Mouse (Mus musculus) testis, postnatal 14 days (tissue): Measurements from ENCODE around the gene 6430550D23Rik.

Experiments
- DNase-seq: peaks from one replicate; pipeline ENCODE4 v3.0.0; 2021; ENCODE audit warnings: low spot score

Gene 6430550D23Rik

GRCm38 (mm10) chr2:156007888-156008532 is at the start of gene 6430550D23Rik, which contains the start of gene Ergic3:
TSS of gene 6430550D23Rik (minus strand) at chr2:156007977.
TSS of gene Ergic3 (plus strand) at chr2:156008045.
- DNase-seq: peak; percentile 99

- DNase-seq: no peak
These were observed 45.0 kb upstream of the 6430550D23Rik start, which contains the start of gene Fer1l4 for GRCm38 (mm10) chr2:156052816-156053215. TSS of gene Fer1l4 (minus strand) at chr2:156052947.

DNA sequence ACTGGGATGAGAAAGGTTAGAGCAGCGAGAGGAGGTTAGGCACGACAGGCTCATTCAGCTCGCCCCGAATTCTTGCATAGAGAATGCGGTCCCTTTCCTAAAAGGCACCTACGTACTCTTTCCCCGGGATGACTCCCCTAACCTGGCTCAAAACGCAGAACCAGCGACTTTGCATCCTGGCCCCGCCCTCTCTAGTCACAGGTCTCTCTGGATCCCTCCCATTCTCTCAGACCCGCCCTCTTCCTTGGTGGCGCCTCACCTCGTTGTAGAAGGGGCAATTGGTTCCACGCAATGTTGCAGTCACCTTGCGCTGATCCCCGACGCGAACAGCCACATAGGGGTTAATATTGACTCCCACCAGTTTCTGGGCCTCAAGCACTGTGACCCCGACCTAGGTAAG is 40.2 kb upstream of the 6430550D23Rik start:
- no peak for DNase-seq

DNA sequence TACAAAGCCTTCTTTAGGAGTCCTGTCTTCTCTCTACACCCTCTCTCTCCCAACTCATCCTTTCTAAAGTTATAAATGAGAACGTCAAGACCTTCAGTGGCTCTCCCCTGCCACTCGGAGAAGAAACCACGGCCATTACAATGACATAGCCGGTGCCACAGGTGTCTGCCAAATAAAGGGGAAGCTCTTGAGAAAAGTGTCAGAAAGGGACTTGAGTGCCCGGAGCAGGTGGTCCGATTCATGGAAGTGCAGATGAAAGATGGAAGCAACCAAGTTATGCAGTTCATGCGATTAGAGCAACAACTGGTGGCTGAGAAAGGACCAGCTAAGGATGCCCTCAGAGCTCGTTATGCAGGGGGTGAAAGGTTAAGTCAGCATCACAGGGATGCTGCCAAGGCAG is 35.1 kb upstream of the 6430550D23Rik start:
- DNase-seq: no peak

- no peak for DNase-seq
These were observed 31.6 kb upstream of the 6430550D23Rik start for GRCm38 (mm10) chr2:156039390-156039789.

DNA sequence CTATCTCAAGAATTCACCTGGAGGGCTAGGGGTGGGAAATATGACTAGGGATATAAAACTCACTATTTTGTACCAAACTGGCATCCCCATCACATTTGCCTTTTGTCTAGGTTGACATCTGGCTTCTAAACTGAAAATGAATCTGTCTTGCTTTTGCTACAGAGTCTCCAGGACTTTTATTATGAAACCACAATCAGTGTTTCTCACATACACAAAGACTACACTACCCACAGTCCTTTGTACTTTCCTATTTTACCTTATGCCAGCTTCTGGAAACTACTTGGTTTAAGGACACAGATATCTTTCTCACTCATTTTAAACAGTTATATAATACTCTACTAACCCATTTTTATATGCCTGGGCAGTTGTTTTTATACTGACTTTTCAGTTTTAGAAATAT is 17.7 kb upstream of the 6430550D23Rik start:
- no peak for DNase-seq

GRCm38 (mm10) chr2:156021765-156022164 is 14.0 kb upstream of the 6430550D23Rik start:
- no peak for DNase-seq

DNA sequence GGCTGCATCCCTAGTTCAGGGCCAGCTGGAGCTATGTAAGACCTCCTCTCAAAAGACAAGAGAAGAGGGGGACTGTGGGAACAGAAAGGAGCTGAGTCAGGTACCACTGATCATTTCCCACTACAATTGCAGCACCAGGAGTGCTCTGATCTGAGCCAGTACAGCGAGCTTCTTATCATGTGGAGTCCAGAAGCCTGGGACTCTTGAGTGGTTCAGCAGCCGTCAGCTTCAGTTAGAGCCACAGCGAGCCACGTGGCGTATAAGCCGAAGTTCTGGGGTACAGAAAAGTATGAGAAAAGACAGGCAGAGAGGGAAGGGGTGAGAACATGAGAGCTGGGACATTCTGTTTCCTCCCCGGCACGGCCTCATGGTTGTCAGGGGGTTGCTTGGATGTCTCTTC is 13.4 kb upstream of the 6430550D23Rik start:
- DNase-seq: no peak

GRCm38 (mm10) chr2:156018106-156018505 is 10.3 kb upstream of the 6430550D23Rik start:
- no peak for DNase-seq

- DNase-seq: no peak
These were observed 2.4 kb downstream of the 6430550D23Rik start for GRCm38 (mm10) chr2:156005393-156005792.

GRCm38 (mm10) chr2:155991863-155992321 is 15.9 kb downstream of the 6430550D23Rik start:
- DNase-seq: no peak

- DNase-seq: peak; percentile 31
These were observed 16.6 kb downstream of the 6430550D23Rik start for GRCm38 (mm10) chr2:155991151-155991550.

- no peak for DNase-seq
These were observed 18.7 kb downstream of the 6430550D23Rik start for GRCm38 (mm10) chr2:155989085-155989484.

DNA sequence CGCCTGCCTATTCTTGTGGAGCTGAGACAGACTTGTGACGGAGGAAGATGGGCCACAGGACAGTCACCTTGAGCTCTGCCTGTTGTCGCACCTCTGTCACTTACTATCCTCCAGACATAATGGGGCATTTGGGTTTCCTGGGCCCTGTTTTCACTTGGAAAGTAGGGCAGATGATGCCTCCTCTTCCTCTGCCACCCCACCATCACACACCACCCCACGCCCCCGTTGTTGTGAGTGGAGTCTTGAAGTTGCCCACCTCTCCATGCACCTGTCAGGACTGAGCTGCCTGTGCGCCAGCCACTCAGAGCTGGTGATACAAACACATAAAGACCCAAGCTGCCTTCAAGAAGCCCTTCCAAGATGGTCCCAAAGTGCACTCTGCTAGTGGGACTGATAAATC is 20.6 kb downstream of the 6430550D23Rik start:
- DNase-seq: no peak

- no peak for DNase-seq
These were observed 22.0 kb downstream of the 6430550D23Rik start for GRCm38 (mm10) chr2:155985776-155986175.

DNA sequence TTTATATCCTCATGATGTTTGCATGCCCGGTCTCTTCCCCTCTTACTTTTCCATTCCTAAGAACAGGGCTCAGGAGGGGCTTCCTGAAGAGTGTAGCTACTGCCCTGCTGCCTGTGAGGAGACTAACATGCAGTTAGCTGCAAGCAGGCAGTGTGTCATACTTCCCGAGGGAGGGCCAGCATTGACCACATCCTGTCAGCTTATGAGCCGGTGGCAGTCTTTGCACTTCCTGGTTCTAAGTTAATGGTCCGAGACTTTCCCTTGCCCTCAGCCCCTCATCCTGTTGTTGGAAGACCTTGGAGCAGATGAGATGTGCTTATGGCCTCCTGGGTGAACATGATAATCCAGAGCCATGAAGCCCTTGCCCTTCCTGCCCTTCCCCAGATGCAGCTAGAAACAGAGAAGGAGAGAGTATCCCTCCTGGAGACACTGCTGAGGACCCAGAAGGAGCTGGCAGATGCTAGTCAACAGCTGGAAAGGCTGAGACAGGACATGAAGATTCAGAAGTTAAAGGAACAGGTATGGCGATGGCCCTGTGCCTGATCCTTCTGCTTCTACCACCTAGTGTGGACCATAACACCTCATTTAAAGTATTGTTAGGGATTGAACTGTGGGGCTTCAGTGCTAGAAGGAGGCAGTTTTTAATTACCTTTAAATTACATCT is 28.3 kb downstream of the 6430550D23Rik start:
- DNase-seq: no peak

- no peak for DNase-seq
These were observed 33.6 kb downstream of the 6430550D23Rik start for GRCm38 (mm10) chr2:155974087-155974731.

DNA sequence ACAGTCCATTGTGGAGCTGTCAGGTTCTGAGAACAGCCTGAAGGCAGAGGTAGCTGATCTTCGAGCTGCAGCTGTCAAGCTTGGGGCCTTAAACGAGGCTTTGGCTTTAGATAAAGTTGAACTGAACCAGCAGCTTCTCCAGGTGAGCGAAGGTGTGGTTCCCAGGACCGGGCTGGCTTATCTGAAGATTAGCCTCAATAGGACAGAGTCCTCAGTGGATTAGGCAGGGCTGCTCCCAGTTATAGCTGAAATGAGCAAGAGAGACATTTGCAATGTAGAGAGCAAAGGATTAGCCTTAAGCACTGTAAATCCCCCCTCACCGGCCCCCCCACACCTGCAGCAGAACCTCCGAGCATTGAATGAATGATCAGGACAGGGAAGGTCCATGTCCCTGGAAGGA is 34.4 kb downstream of the 6430550D23Rik start:
- DNase-seq: no peak

DNA sequence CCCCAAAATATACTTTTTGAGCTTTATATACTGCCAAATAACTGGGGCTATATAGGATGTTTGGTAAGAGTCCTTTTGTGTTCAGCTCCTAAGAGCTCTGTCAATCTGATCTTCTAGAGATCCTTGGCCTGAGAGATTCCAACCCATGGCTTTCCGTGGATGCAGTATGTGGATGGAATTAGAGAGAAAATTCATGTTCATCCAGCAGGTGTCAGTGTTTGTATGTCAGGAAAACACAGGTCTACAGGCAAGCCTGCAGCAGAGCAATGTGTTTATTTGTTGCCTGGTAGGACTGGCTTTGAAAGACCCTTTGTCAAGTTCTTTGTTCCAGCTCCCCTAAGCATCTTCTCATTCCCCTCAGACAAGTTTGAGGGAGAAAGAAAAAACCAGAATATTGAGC is 44.8 kb downstream of the 6430550D23Rik start:
- DNase-seq: no peak

DNA sequence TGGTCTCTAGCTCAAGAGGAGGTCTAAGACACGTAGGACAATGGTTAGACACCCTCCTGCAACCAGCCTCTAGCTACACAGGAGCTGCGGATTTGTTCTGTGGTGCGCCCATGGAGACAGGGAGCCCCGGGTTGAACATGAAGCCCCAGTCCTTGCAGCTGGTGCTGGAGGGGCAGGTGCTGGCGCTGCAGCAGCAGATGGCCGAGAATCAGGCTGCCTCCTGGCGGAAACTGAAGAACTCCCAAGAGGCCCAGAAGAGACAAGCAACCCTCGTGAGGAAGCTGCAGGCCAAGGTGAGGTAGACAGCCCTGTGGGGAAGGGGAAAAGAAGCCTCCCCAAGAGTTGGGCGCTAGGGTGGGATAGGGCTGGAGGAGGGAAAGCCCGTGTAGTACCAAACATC is 45.9 kb downstream of the 6430550D23Rik start:
- no peak for DNase-seq

DNA sequence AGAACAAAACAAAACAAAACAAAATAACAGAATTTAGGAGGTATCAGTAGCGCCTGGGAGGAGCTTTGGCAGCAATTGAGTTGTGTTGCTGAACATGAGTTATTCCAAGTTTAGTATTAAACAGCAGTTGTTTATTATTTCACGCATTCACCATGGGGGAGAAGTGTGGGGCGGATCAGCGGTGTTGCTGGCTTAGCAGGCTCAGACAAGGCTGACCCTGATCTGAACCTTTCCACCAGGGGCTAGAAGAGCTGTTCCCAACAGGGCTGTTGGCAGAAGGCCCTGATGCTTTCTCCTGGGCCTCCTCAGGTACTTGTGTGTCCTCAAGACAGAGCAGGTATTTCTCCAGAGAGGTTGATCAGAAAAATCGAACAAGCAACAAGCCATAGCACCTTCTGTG is 47.8 kb downstream of the 6430550D23Rik start:
- no peak for DNase-seq

GRCm38 (mm10) chr2:155956134-155957059 is 51.4 kb downstream of the 6430550D23Rik start, which contains the start of gene Cep250:
TSS of gene Cep250 (plus strand) at chr2:155956458.
- peak; percentile 92 for DNase-seq
